Mouse (Mus musculus): ENCODE measurements around the gene Wdr82.

The Wdr82 gene

GRCm38 (mm10) chr9:106170556-106171345 lies at the start of gene Wdr82:
TSS of gene Wdr82 (plus strand) at chr9:106170928.
- DNase-seq (ENCODE audit: low spot score), result peak; percentile 93

- peak; percentile 73 for DNase-seq (ENCODE audit: low spot score)
These were observed 47.1 kb upstream of the Wdr82 start for GRCm38 (mm10) chr9:106123599-106123998.

DNA sequence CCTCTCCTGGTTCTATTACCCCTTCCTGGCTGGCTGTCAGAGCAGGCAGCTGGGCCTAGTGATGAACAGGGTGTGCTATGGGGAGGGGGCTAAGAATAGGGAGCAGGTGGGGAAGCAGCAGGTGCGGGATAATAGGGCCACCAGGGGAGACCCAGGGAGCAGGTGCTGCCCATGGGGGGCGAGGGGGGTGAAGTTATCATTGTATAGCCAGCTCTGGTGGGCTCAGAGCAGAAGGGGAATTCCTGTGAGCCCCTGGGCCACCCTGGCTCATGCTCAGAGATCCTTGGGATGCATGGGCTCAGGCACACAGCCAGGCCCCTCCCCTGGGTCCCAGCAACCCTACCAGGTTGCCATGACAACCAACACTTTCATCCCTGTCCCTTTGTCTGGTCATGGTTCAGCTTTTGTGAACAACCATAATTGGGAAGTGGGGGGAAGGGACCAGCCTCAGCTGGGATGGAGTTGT lies 43.9 kb upstream of the Wdr82 start:
- peak; percentile 92 for DNase-seq (ENCODE audit: low spot score)

DNA sequence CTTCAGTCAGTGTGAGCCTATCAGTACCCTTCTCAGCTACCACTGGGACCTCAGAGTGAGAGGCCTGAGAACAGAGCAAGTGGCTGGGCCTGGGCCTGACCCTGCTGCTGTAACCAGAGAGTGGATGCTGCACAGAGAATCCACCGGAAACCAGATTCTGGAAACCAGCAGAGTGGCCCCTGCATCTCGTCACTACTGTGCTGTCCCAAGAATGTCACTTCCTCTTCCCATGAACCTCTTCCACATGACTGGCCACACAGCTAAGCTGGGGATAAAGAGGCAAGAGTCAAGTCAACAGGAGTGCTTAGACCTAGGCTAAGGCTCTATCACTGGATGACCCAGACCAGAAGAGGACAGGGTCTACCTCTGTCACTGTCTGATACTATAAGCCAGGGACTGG lies 41.7 kb upstream of the Wdr82 start:
- no peak for DNase-seq (ENCODE audit: low spot score)

DNA sequence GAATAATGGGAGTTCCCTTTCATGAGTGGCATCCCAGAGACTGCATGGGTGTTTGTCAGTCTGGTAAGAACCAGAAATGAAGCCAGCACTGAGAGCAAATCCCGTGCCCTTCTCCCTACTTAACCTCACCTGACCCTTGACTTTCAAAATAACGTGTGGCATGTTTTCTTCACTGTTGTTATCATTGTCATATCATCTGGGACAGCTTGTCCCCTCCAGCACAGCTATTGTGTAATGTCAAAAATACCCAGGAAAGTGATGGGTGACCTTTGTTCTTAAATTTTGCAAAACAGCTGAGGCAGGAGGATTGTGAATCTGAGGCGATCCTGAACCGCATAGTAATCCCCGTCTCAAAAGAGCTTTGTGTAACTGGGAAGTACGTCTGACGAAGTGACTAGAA lies 40.5 kb upstream of the Wdr82 start:
- DNase-seq (ENCODE audit: low spot score), result no peak

GRCm38 (mm10) chr9:106137671-106138216 lies 33.0 kb upstream of the Wdr82 start:
- peak; percentile 72 for DNase-seq (ENCODE audit: low spot score)

GRCm38 (mm10) chr9:106139763-106140162 lies 31.0 kb upstream of the Wdr82 start:
- DNase-seq (ENCODE audit: low spot score), result no peak

- no peak for DNase-seq (ENCODE audit: low spot score)
These were observed 28.8 kb upstream of the Wdr82 start for GRCm38 (mm10) chr9:106141955-106142354.

- DNase-seq (ENCODE audit: low spot score), result no peak
These were observed 26.6 kb upstream of the Wdr82 start for GRCm38 (mm10) chr9:106144176-106144575.

GRCm38 (mm10) chr9:106145582-106145981 lies 25.1 kb upstream of the Wdr82 start:
- no peak for DNase-seq (ENCODE audit: low spot score)

DNA sequence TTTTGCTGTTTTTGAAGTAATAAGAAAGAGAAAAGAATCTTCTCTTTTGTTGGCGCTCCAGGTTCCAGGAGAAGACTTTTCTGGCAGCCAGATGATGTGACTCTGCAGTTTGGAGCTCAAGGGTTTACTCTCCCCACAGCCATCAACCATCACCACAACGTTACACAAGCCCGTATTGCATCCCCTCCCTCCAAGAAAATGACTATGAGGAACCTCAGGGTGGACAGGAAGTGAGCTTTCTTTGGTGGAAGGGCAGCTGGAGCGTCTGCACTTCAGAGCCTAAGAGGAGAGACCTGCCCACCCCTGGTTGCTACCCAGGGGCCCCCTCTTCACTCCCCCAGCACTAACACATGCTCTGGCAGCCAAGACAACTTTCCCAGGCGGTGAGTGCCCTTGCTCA lies 23.4 kb upstream of the Wdr82 start:
- no peak for DNase-seq (ENCODE audit: low spot score)

DNA sequence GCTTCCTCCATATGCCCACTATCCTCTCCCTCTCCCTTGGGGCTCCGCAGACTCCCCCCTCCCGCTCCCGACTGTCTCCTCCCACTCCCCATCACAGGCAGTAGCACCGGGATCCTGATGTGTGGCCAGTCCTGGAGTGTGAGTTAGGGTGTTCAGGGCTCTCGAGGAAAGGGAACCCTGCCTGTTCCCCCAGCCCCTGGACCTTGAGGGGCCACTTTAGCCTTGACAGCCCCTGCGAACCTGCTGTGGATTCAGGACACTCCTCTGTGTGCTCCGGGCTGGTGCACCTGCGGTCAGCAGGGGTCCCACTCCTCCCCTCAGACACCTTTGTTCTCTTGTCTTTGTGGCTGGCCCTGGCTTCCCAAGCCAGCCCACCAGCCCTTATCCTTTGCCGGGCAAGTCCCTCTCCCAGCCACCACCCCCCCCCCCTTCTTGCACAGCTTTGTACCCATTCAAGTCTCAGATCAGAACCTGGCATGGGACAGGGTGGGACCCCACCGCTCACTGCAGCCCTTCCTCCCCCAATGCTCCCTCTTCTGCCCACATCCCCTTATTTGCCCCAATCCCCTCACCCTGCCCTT lies 22.8 kb upstream of the Wdr82 start:
- peak; percentile 50 for DNase-seq (ENCODE audit: low spot score)

DNA sequence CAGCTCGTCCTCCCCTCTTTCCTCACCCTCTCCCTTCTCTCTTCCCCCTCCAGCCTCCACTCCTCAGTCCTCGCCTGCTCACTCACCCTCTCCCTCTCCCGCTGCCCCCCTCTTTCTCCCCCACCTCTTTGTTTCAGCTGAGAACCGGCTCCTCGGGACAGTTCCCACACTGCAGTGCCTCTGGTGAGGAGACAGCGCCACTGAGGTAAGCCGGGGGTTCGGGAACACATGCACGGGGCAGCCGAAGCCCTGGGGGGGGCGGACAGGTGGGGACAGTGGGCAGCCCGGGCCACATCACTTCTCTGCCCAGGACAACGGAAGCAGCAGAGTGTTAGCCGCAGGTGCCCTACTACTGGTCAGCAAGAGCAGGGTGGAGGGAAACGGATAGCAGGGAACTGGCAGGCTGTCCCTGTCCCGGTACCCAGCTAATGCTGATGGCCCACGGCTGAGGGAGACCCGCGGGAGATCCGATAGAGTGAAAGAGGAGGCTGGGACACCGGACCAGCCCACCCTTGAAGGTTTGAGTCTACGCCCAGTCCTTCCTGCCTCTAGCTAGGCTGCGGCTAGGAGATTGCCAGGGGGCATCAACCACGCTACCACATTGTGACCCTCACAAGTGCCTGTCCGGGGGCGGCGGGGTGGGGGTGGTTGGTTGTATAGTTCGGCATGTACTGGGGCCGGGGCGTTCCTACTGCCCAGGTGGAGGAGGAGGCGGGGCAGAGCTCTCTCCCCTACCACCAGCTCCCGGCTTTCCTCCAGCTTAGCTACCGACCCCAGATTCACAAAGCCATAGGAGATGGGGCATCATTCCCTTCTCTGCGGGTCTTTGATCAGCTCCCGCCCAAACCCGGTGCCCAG lies 22.0 kb upstream of the Wdr82 start:
- DNase-seq (ENCODE audit: low spot score), result peak; percentile 68

DNA sequence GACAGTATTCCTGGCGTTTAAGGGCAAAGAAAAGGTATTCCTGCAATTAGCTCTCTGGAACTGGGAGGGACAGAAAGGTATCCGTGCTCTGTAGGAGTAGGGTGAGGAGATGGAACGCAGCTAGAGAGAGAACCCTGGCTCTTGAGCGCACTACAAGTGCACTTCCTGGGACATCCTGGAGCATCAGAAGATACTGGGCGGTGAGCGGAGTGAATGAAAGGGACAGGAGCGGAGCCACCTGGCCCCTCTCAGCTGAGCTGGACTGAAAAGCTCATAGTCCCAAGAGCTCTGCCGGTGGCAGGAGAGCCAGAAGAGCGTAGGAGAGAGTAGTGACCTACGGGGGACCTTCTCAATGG lies 21.4 kb upstream of the Wdr82 start:
- DNase-seq (ENCODE audit: low spot score), result no peak

- DNase-seq (ENCODE audit: low spot score), result no peak
These were observed 16.6 kb upstream of the Wdr82 start for GRCm38 (mm10) chr9:106154106-106154505.

- DNase-seq (ENCODE audit: low spot score), result peak; percentile 89
These were observed 14.3 kb upstream of the Wdr82 start for GRCm38 (mm10) chr9:106156419-106156818.

DNA sequence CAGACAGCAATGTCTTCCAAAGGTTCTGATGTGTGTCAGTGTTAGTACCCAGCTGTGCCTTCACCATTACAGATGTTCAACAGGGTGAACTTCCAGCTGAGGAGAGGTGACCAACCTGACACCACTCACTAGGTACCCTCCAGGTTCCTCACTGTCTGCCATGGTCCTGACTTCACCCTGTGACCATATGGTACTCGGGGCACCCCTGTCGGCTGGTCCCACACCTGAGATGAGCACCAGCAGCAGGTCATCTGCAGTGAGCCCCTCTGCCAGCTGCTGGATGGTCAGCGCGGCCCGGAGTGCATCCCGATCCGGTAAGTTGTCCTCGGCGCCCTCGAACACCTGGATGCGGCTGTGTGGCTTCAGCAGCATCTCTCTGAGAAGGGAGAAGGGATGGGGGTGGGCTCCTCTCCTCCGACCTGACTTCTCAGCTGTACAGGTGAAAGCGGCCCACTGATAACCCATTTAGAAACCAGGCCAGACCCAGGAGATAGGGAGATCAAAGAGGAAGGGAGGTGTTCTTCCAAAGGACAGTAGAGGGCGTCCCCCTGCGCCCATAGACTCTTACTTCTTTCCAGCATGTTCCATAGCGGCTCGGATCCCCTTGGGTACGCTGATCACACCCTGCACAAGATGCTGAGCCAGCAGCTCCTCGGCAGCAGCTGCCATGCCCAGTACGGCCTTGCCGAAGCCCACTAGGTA lies 13.7 kb upstream of the Wdr82 start:
- DNase-seq (ENCODE audit: low spot score), result no peak

GRCm38 (mm10) chr9:106157623-106157925 lies 13.2 kb upstream of the Wdr82 start:
- DNase-seq (ENCODE audit: low spot score), result no peak

DNA sequence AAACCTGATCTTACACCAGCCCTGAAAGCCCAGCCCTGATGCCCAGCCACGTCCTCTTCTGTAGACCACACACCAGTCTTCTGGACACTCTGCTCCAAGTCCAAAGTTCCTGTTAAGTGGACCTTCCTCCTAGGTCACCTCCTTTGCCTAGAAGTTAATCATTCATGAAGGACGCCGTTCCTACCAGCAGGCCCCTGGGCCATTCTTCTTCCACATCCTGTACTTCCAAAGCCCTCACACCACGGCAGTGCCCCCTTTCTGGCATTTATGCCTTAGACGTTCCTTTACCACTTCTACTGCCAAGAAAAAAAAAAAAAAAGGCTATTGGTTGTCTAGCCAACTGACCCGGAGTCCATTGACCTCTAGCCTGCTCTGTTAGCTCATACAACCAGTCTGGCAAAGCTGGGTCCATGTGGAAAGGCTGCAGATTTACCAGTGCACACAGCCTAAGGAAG lies 12.7 kb upstream of the Wdr82 start, which contains the start of gene Glyctk:
Gene Glyctk, minus strand, starts transcription at position 102 of the 455 bp plus-strand sequence.
- DNase-seq (ENCODE audit: low spot score), result no peak

DNA sequence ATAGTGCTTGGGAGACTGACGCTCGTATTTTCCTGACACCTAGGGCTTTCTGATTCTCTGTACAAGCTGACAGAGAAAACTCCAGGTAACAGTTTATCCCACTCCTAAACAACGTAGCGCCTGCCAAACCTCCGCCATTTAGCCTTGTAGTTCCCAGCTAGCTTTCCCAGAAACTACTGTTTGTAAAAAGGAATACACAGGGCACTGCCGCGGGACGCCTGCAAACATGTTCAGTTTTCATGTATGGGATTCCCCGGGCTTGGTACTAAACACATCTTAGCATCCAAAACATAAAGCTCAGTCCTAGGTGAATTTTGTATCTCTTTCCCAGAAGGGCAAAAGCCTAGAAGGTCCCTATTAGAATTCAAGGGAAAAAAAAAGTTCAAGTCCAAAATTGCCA lies 11.5 kb upstream of the Wdr82 start:
- DNase-seq (ENCODE audit: low spot score), result no peak

DNA sequence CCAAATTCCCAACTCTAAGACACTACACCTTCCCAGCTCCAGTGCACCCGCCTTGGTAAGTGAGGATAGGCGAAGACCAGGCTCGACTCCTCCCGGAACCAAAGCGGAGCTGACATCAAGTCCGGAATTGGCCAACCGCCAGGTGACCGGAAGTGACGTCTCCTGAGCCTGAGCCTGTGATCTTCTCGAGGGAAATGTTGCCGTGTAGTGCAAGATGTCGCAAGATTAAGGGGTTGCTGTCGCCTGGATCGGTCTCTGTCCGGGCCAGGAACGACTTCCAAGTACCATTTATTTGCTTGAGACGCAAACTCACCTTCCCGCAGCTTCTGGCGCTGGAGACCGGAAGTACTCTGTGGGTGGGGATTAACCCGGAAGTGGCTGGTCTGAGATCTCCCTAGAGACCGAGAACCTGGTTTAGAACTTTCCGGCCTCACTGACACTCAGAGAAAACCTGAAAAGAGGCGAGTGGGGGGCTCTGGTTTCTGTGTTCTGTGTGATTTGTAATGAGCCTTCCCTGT lies 10.9 kb upstream of the Wdr82 start:
- peak; percentile 95 for DNase-seq (ENCODE audit: low spot score)

- no peak for DNase-seq (ENCODE audit: low spot score)
These were observed 10.3 kb upstream of the Wdr82 start for GRCm38 (mm10) chr9:106160426-106160825.
